Mouse (Mus musculus) brain, adult 2 months (tissue): ENCODE data around the gene Rab20.
A peak's percentile ranks its signal among the peaks of the same experiment; 100 is the strongest.
"Not testable (repeated sequence)": the region's sequence is repeated elsewhere in the genome, so short reads cannot be mapped to it uniquely, and the experiment has no call there.

ENCODE experiments used
- DNase-seq: peaks from one replicate; pipeline ENCODE4 v3.0.0; 2011; ENCODE audit warnings: low read depth, low spot score

The Rab20 gene

DNA sequence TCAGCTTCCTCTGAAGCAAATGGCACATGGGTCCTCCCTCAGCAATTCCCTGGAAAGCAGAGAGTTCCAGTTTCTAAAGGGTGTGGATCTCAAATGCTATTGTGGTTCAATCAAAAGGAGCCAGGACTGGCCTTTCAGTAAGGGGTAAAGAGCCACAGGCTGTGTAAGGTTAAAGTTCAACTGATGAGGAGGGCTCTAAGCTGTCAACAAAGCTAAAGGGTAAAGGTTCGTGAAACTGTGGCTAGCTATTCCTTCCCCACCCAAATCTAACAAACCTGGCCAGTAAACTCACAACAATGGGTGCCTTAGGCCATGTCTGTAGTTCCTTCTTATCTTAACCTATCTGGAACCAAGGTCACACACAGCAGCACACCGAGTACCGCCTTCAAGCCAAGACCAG is 3.4 kb upstream of the Rab20 start:
- no peak for DNase-seq

DNA sequence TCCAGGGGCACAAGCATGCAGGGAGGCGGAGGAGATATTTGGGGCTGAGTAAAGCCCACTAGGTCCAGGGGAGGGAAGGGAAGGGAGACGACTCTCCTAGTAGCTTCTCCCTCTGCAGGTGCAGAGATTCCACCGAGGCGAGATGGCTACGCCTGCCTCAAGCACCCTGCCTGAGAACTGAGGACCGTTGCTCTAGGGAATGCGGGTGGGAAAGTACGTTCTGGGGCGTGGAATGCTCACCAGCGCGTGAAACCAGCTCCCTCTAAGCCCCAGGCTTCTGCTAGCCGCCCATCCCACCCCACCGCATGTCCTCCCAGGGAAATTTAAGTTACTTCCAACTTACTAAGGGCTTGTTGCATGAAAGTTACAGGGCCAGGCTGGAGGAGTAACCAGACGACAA is 1.1 kb upstream of the Rab20 start:
- DNase-seq, result no peak

DNA sequence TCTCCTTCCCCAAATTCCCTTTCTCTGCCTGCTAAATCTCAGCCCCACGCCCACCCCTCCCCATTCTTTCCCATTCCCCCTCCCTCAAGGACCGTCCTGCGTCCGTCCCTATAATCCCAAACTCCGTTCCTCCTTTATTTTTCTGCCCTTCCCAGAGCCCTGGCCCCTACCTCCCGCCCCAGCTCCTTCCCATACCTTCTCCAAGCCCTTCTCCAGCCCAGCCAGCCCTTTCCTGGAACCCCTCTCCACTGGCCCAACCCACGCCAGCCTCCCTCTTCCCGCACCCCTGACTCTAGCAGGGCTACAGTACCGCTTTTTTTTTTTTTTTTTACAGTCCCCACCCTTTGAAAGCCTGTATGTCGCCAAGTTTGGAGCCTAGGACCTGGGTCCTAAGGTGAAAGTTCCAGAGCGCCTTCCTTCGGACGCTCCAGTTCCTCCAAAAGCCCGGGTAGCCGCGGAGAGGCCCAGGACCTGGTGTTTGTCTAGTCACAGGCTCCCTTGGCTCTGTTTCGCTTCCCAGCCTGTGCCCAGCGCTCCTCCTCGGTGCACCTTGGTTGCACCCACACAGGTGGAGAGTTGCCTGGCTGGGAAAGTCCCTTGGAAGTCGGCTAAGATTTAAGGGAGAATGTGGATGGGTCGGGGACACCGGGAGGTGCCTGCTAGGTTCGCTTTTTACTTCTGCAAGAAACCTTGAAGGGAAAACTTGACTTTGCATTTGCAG is 457 bp upstream of the Rab20 start:
- no peak for DNase-seq

DNA sequence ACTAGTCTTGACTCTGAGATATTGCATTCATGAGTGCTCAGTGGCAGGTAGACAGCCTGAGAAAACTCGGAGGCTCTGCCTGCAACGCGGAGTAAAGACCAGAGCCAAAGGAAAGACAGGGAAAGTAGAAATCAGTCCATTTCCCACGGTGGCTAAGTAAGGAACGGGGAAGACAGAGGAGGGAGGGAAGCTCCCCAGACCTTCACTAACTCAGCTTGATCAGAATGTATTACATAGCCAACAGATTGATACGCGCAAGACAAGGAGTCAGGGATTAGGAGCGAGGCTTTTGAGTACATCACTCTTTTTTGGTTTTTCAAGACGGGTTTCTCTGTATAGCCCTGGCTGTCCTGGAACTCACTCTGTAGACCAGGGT is 1.3 kb downstream of the Rab20 start:
- no peak for DNase-seq

DNA sequence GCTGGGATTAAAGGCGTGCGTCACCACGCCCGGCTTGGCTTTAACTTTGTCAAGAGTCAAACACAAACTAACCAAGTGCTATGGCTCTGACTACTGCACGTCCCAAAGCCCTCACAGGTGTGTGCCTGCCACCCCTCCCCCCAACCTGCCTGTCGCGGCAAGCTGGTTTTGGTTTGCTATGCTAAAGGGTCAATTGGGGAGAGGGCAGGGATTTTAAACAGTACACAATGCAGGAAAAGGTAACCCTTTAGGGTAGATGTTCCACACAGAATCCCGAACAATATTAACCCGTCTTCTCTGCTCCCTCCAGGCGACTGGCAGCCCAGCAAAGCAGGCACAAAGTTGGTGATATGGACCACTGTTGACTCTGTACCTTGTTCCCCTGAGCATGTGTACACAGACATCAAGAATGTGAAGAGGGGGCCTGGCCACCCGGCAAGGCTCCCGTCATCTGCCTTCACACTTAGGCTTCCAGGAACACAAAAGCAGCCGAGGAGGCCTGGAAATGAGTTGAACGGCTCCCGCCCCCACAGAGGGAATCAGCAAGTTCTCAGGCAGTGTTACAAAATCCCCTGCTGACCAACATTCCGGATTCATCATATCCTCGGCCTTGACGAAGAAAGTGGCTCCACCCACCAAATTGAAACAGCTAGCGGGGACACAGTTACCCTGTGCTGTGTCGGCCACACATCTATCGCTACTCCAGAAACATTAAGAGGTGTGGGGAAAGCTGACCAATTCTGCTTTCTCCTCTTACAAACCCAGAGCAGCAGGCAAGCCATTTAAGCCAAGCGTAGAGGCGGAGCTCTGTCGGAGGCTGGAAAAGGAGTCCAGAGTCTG is 2.0 kb downstream of the Rab20 start:
- DNase-seq, result peak; percentile 45

DNA sequence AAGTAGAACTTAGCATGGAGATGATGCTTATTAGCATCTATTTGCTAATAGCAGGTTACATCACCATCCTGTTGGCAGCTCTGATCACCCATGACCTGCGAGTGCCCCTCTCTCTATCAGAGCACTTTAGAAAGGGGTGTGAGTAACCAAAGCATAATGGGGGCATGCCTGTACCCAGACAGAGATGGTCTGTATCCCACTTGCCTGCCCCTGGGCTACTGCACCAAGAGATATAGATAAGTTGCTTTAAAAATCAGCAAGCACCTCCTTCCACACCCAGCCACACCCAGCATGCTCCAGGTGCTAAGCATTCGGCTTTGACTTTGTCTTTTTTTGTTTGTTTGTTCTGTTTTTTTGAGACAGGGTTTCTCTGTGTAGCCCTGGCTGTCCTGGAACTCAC is 2.6 kb downstream of the Rab20 start:
- DNase-seq, result no peak

GRCm38 (mm10) chr8:11475397-11475796 is 3.1 kb downstream of the Rab20 start:
- DNase-seq, result no peak

- DNase-seq, result no peak
Measured at GRCm38 (mm10) chr8:11473072-11473471, 5.4 kb downstream of the Rab20 start.

- no peak for DNase-seq
Measured at GRCm38 (mm10) chr8:11471309-11471708, 7.2 kb downstream of the Rab20 start.

DNA sequence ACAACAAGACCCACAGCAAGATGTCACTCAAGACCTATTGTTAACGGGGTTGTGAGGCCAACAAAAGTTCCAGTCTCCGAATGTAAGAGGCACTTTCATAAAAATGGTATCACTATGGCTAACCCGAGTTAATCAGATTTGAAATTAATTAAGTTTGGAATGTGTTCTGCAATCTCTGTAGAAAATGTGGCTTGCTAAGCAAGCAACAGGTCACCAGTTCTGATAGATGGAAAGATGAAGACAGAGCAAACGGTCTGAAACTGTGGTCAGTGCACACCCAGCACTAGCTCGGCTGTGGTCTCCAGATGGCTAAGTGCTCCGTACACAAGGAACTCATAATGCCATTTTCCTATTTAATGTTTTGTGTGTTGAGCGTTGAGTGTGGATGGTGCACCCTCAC is 7.8 kb downstream of the Rab20 start:
- no peak for DNase-seq

- DNase-seq, result peak; percentile 58
Measured at GRCm38 (mm10) chr8:11469095-11469494, 9.4 kb downstream of the Rab20 start.

DNA sequence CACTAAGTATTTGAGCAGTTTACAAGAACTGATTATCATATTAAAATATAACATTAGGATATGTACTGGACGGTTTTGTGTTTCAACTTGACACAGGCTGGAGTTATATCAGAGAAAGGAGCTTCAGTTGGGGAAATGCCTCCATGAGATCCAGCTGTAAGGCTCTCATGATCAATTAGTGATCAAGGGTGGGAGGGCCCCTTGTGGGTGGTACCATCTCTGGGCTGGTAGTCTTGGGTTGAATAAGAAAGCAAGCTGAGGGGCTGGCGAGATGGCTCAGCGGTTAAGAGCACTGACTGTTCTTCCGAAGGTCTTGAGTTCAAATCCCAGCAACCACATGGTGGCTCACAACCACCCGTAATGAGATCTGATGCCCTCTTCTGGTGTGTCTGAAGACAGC is 12.0 kb downstream of the Rab20 start:
- not testable (repeated sequence) for DNase-seq

- no peak for DNase-seq
Measured at GRCm38 (mm10) chr8:11465619-11466018, 12.9 kb downstream of the Rab20 start.

DNA sequence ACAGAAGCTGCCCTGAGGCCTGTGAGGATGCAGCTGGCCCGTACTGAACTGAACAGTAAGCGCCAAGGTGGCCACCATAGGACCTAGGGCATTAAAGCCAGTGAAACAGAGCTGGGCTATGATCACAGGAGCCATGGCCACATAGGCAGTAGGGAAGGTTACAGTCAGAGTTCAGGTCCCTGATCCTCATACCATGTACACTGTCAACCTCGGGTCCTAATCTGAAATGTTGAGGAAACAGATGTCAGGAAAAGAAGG is 13.9 kb downstream of the Rab20 start:
- no peak for DNase-seq

- DNase-seq, result no peak
Measured at GRCm38 (mm10) chr8:11463889-11464706, 14.4 kb downstream of the Rab20 start.

- DNase-seq, result no peak
Measured at GRCm38 (mm10) chr8:11463541-11463888, 15.0 kb downstream of the Rab20 start.

- DNase-seq, result no peak
Measured at GRCm38 (mm10) chr8:11462641-11463040, 15.9 kb downstream of the Rab20 start.

DNA sequence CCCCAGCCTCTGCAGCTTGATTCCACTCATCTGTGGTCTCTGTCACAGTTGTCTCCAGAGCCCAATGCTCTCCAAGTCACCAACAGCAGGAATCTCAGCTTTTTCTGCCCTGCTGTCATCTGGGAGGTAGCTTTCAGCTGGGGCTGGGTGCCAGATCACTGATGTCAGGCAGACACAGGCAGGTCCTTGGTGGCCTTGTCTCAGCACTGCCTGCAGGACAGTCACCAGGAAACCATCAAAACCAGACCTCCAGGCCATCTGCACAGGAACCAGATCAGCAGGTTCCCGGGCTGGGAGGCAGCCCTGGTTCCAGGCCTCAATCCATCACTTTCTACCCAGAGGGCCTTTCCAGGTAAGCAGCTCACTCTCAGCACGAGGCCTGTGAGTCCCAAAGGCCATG is 16.7 kb downstream of the Rab20 start:
- peak; percentile 52 for DNase-seq

DNA sequence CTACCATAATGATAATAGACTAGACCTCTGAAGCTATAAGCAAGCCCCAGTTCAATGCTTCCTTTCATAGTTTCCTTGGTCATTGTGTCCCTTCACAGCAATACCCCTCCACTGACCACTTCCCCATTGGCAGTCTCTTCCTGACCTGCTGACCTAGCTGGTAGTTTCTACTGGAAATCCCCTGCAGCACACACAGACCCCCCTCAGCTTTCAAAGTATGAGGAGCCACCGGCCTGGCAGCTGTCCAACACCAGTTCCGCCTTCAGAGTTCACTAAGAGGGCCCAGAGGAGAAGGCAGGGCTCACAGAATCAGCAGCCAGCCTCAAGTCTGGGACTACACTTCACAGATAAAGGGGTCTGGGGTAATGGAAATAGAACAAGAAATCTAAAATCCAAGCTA is 17.6 kb downstream of the Rab20 start:
- DNase-seq, result peak; percentile 46

DNA sequence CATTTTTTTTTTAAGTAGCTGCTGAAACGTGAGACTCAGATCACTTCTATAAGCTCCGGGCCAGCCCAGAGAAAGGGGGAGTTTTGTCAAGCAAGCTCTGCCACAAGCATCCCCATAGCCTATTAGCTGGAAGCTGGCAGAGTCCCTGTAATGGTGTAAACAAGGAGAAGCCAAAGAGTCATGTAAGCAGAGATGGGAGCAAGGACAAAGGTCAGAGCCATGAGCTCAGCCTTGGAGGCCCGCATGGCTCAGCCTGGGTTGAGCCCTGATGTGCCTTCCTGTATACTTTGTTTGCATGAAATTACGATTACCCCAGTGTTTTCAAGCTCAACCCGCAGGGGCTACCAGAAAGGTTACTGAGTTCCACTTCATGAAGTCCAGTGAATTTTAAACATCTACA is 19.5 kb downstream of the Rab20 start:
- no peak for DNase-seq

- DNase-seq, result no peak
Measured at GRCm38 (mm10) chr8:11457981-11458836, 20.3 kb downstream of the Rab20 start.

DNA sequence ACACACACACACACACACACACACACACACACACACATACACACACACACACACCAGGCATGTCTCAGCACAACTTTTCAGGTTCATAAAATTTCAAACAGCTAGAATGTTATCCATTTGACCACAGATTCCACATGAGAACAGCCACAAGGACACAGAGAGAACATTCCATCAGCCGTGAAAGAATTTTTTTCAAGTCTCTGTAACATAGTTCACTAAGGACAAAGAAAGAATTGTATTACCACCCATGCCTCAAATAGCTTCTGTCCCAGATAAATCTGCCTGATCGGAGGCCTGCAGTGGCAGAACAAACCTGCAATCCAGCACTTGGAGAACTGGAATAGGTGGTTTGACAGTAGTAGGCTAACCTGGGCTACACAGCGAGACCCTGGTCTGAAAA is 21.2 kb downstream of the Rab20 start:
- DNase-seq, result no peak
